Mouse (Mus musculus): ENCODE results near the gene Kirrel. TPM values are rescaled to one million over a fixed set of nuclear protein-coding genes. Genes with fewer than 3 reads are reported as not detected.

Gene Kirrel
- polyA plus RNA-seq, 1 experiment from 2014 or later = 11.1 TPM

- Histone ChIP-seq H3K9me3 (ENCODE audit: control insufficient read depth, low read length) (no peaks in the 10 kb centered on the region), H3K4me2 (replicated peaks; ENCODE audit: low read depth, low read length) (no peak overlapping the region), H3K4me3 (ENCODE audit: low read length) (no peak overlapping the region), H3K9ac (ENCODE audit: low read depth, low read length) (no peak overlapping the region), H3K4me1 (ENCODE audit: control insufficient read depth, insufficient read depth, low read length) (peaks cover 15% of the 10 kb centered on the region; the same call in 1 of the 2 replicates), H3K36me3 (ENCODE audit: control insufficient read depth, insufficient read depth, low read length) (no peaks in the 10 kb centered on the region), H3K27ac (ENCODE audit: low read depth, low read length) (no peak overlapping the region), H3K27me3 (ENCODE audit: control insufficient read depth, insufficient read depth, low read length) (no peaks in the 10 kb centered on the region)
- ATAC-seq (ENCODE audit: low FRiP score, low TSS enrichment) = no peak
- 65% methylated on average over 1 of the region's 1 CpGs for WGBS
Observed at GRCm38 (mm10) chr3:87193756-87194155, 19.2 kb upstream of the Kirrel start.

GRCm38 (mm10) chr3:87193352-87193751, 18.8 kb upstream of the Kirrel start:
- H3K9ac ChIP-seq (ENCODE audit: low read depth, low read length) = no peak overlapping the region
- H3K4me3 ChIP-seq (ENCODE audit: low read length) = no peak overlapping the region
- WGBS = 22% methylated on average over 6 of the region's 6 CpGs
- no peaks in the 10 kb centered on the region for H3K36me3 ChIP-seq (ENCODE audit: control insufficient read depth, insufficient read depth, low read length)
- H3K27me3 ChIP-seq (ENCODE audit: control insufficient read depth, insufficient read depth, low read length) = no peaks in the 10 kb centered on the region
- H3K4me2 ChIP-seq (replicated peaks; ENCODE audit: low read depth, low read length) = no peak overlapping the region
- peaks cover 15% of the 10 kb centered on the region; the same call in 1 of the 2 replicates for H3K4me1 ChIP-seq (ENCODE audit: control insufficient read depth, insufficient read depth, low read length)
- no peaks in the 10 kb centered on the region for H3K9me3 ChIP-seq (ENCODE audit: control insufficient read depth, low read length)
- ATAC-seq (ENCODE audit: low FRiP score, low TSS enrichment) = no peak
- no peak overlapping the region for H3K27ac ChIP-seq (ENCODE audit: low read depth, low read length)

- WGBS = 78% methylated on average over 4 of the region's 4 CpGs
- Histone ChIP-seq H3K36me3 (ENCODE audit: control insufficient read depth, insufficient read depth, low read length) (no peaks in the 10 kb centered on the region), H3K9ac (ENCODE audit: low read depth, low read length) (no peak overlapping the region), H3K27me3 (ENCODE audit: control insufficient read depth, insufficient read depth, low read length) (no peaks in the 10 kb centered on the region), H3K4me1 (ENCODE audit: control insufficient read depth, insufficient read depth, low read length) (peaks cover 12% of the 10 kb centered on the region), H3K9me3 (ENCODE audit: control insufficient read depth, low read length) (no peaks in the 10 kb centered on the region), H3K27ac (ENCODE audit: low read depth, low read length) (no peak overlapping the region), H3K4me3 (ENCODE audit: low read length) (no peak overlapping the region), H3K4me2 (replicated peaks; ENCODE audit: low read depth, low read length) (no peak overlapping the region)
- no peak for ATAC-seq (ENCODE audit: low FRiP score, low TSS enrichment)
Observed at GRCm38 (mm10) chr3:87176687-87177086, 2.1 kb upstream of the Kirrel start.

- no peaks in the 10 kb centered on the region for H3K9me3 ChIP-seq (ENCODE audit: control insufficient read depth, low read length)
- H3K27ac ChIP-seq (ENCODE audit: low read depth, low read length) = no peak overlapping the region
- no peaks in the 10 kb centered on the region for H3K36me3 ChIP-seq (ENCODE audit: control insufficient read depth, insufficient read depth, low read length)
- 46% methylated on average over 3 of the region's 3 CpGs for WGBS
- no peak overlapping the region for H3K9ac ChIP-seq (ENCODE audit: low read depth, low read length)
- no peaks in the 10 kb centered on the region for H3K27me3 ChIP-seq (ENCODE audit: control insufficient read depth, insufficient read depth, low read length)
- H3K4me3 ChIP-seq (ENCODE audit: low read length) = no peak overlapping the region
- H3K4me1 ChIP-seq (ENCODE audit: control insufficient read depth, insufficient read depth, low read length) = peaks cover 22% of the 10 kb centered on the region
- H3K4me2 ChIP-seq (replicated peaks; ENCODE audit: low read depth, low read length) = peak overlapping the region; percentile 88; the same call in 1 of the 2 replicates
- no peak for ATAC-seq (ENCODE audit: low FRiP score, low TSS enrichment)
Observed at GRCm38 (mm10) chr3:87175438-87175815, 880 bp upstream of the Kirrel start.

- no peaks in the 10 kb centered on the region for H3K9me3 ChIP-seq (ENCODE audit: control insufficient read depth, low read length)
- no peaks in the 10 kb centered on the region for H3K36me3 ChIP-seq (ENCODE audit: control insufficient read depth, insufficient read depth, low read length)
- no peak; the same call in 1 of the 2 replicates for ATAC-seq (ENCODE audit: low FRiP score, low TSS enrichment)
- H3K27ac ChIP-seq (ENCODE audit: low read depth, low read length) = peak overlapping the region; percentile 89; the same call in 1 of the 2 replicates
- peak overlapping the region; percentile 92 for H3K9ac ChIP-seq (ENCODE audit: low read depth, low read length)
- H3K4me2 ChIP-seq (replicated peaks; ENCODE audit: low read depth, low read length) = peak overlapping the region; percentile 88
- no peaks in the 10 kb centered on the region for H3K27me3 ChIP-seq (ENCODE audit: control insufficient read depth, insufficient read depth, low read length)
- WGBS = 2% methylated on average over 25 of the region's 25 CpGs
- peak overlapping the region; percentile 75 for H3K4me3 ChIP-seq (ENCODE audit: low read length)
- peaks cover 27% of the 10 kb centered on the region for H3K4me1 ChIP-seq (ENCODE audit: control insufficient read depth, insufficient read depth, low read length)
Observed at GRCm38 (mm10) chr3:87174769-87175437, 356 bp upstream of the Kirrel start.

- H3K36me3 ChIP-seq (ENCODE audit: control insufficient read depth, insufficient read depth, low read length) = 0 out of 2 replicates have a peak, but pooled peaks cover 2% of the 10 kb centered on the region
- no peaks in the 10 kb centered on the region for H3K27me3 ChIP-seq (ENCODE audit: control insufficient read depth, insufficient read depth, low read length)
- H3K9me3 ChIP-seq (ENCODE audit: control insufficient read depth, low read length) = no peaks in the 10 kb centered on the region
- peaks cover 37% of the 10 kb centered on the region for H3K4me1 ChIP-seq (ENCODE audit: control insufficient read depth, insufficient read depth, low read length)
- peak overlapping the region; percentile 88 for H3K4me2 ChIP-seq (replicated peaks; ENCODE audit: low read depth, low read length)
- no peak for ATAC-seq (ENCODE audit: low FRiP score, low TSS enrichment)
- peak overlapping the region; percentile 89 for H3K27ac ChIP-seq (ENCODE audit: low read depth, low read length)
- peak overlapping the region; percentile 92 for H3K9ac ChIP-seq (ENCODE audit: low read depth, low read length)
- peak overlapping the region; percentile 75 for H3K4me3 ChIP-seq (ENCODE audit: low read length)
- WGBS = under 1% methylated on average over 8 of the region's 8 CpGs
Observed at GRCm38 (mm10) chr3:87173486-87174085, 961 bp downstream of the Kirrel start.

- peak overlapping the region; percentile 88 for H3K4me2 ChIP-seq (replicated peaks; ENCODE audit: low read depth, low read length)
- no peaks in the 10 kb centered on the region for H3K9me3 ChIP-seq (ENCODE audit: control insufficient read depth, low read length)
- H3K36me3 ChIP-seq (ENCODE audit: control insufficient read depth, insufficient read depth, low read length) = 0 out of 2 replicates have a peak, but pooled peaks cover 2% of the 10 kb centered on the region
- H3K4me1 ChIP-seq (ENCODE audit: control insufficient read depth, insufficient read depth, low read length) = peaks cover 42% of the 10 kb centered on the region
- no peaks in the 10 kb centered on the region for H3K27me3 ChIP-seq (ENCODE audit: control insufficient read depth, insufficient read depth, low read length)
- ATAC-seq (ENCODE audit: low FRiP score, low TSS enrichment) = no peak; the same call in 1 of the 2 replicates
- 9% methylated on average over 2 of the region's 2 CpGs for WGBS
- H3K4me3 ChIP-seq (ENCODE audit: low read length) = peak overlapping the region; percentile 75
- H3K27ac ChIP-seq (ENCODE audit: low read depth, low read length) = peak overlapping the region; percentile 89
- peak overlapping the region; percentile 92 for H3K9ac ChIP-seq (ENCODE audit: low read depth, low read length)
Observed at GRCm38 (mm10) chr3:87173103-87173444, 1.5 kb downstream of the Kirrel start.

GRCm38 (mm10) chr3:87172351-87173102, 2.0 kb downstream of the Kirrel start:
- Histone ChIP-seq H3K4me1 (ENCODE audit: control insufficient read depth, insufficient read depth, low read length) (peaks cover 46% of the 10 kb centered on the region), H3K4me2 (replicated peaks; ENCODE audit: low read depth, low read length) (peak overlapping the region; percentile 88), H3K9me3 (ENCODE audit: control insufficient read depth, low read length) (no peaks in the 10 kb centered on the region), H3K4me3 (ENCODE audit: low read length) (peak overlapping the region; percentile 75), H3K27me3 (ENCODE audit: control insufficient read depth, insufficient read depth, low read length) (no peaks in the 10 kb centered on the region), H3K9ac (ENCODE audit: low read depth, low read length) (peak overlapping the region; percentile 92), H3K36me3 (ENCODE audit: control insufficient read depth, insufficient read depth, low read length) (0 out of 2 replicates have a peak, but pooled peaks cover 2% of the 10 kb centered on the region), H3K27ac (ENCODE audit: low read depth, low read length) (peak overlapping the region; percentile 89)
- WGBS = under 1% methylated on average over 15 of the region's 15 CpGs
- ATAC-seq (ENCODE audit: low FRiP score, low TSS enrichment) = peak; percentile 24

Measured in kidney, embryonic 14.5 days (tissue).